Mouse (Mus musculus): Measurements from ENCODE around the gene Kcnj12. TPM values are rescaled to one million over a fixed set of nuclear protein-coding genes. Genes with fewer than 3 reads are reported as not detected.

The Kcnj12 gene
- polyA plus RNA-seq, 1 experiment: 4.0 TPM

DNA sequence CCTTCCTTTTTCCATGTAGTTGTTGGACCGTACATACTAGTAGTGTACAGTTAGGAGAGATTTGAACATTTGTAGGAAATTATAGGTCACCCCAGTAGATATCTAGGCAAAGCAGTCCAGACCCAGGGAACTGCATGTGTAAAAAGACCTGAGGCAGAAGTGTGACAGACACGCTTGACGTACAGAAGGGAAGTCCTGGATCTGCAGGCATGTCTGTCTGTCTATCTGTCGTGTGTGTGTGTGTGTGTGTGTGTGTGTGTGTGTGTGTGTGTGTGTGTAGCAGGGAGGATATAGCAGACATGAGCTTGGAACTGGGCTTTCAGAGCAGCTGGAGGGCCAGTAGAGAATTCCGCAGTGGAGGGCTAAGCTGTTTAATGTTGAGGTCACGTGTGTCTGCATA lies 87.3 kb downstream of the Kcnj12 start:
- DNase-seq (ENCODE audit: low read depth): no peak

DNA sequence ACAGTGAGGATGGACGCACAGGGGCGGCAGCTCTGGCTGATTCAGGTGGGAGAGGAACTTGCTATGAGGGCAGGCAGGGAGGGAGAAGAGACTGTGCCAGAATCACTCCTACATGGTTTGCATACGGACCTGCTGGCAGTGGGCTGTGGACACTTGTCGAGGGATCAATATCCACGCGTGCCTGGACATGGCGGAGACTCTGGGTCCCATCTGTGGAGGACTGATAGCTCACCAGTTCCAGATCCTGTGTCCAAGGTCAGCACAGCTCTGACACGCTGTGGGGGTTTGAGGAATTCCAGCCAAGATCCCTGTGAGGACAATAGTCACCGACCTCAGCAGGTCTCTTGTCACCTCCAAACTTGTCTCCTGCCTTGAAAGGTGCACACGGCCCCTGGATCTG lies 87.7 kb downstream of the Kcnj12 start:
- no peak for DNase-seq (ENCODE audit: low read depth)

DNA sequence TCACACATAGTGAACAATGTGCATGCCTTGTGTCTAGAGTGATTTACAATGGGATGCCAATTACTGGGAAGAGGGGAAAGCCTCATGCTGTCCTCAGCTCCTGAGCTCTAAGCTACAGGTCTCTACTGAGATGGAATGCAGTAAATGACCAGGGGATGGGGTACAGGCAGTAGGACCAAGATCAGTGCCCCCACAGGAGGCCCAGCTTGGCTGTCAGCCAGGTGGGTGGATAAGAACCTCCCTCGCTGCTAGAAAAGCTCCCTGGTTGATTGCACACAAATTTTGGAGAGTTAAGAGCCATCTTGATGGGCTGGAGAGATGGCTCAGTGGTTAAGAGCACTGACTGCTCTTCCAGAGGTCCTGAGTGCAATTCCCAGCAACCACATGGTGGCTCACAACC lies 88.6 kb downstream of the Kcnj12 start:
- DNase-seq (ENCODE audit: low read depth): no peak

DNA sequence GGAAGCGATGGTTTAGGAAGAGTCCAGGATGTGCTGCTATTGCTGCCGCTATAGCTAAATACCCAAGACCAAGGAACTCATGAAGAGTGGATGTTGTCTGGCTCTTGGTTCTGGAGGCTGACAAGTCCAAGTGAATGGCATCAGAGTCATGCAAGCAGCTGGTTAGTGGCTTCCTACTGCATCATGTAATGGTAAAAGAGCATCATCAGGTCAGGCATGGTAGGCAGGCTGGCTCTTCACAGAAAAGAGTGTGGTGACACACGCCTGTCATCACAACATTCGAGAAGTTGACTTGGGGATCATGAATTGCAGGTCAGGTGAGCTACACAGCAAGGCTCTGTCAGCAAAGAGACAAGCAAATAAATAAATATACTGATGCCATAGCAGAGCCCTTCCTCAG lies 89.1 kb downstream of the Kcnj12 start:
- DNase-seq (ENCODE audit: low read depth): no peak

DNA sequence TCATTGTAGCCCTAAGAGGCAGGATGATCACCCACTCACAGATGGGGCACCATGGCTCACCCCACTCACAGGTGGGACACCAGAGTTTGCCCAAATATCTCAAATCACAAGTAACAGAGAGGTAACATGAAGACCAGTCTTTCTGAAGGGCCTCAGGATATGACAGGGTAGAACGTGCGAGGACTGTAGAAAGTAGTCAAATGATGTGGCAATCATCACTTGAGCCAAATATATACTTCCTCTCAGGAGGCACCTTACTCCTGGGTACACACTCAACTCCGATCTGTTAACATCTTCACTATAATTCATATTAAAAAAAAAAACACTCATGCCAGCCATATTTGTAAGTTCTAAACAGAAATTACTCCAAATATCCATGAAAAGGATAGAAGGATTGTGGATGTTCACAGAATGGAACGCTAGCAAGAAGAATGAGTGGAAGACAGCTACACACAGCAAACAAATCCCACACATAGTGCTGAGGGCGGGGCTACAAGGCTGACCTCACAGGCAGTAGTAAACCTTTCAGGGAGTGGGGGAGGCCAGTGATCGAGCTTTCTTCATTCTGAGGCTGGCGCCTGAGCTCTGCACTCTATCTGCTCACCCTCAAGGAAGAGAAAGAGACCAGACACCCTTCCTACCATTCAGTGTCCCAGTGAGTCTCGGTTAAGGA lies 90.1 kb downstream of the Kcnj12 start:
- DNase-seq (ENCODE audit: low read depth): no peak

DNA sequence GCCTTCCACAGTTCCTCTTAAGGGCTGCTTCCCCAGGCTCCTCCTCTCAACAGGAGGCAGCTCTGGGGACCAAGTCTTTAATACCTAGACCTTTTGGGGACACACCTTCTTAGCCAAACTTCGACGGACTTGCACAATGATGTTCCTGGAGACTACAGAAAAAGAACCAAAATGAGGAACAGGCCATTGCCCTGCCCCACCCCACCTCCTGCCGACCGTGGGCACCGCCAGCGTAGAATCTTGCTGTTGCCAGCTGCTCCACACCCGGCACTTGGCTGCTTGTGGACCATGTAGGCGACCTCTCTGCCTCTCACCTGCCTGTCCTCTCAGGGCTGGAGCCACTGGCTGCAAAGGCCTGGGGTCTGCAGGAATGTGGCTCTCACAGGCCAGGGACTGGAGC lies 93.9 kb downstream of the Kcnj12 start:
- no peak for DNase-seq (ENCODE audit: low read depth)

DNA sequence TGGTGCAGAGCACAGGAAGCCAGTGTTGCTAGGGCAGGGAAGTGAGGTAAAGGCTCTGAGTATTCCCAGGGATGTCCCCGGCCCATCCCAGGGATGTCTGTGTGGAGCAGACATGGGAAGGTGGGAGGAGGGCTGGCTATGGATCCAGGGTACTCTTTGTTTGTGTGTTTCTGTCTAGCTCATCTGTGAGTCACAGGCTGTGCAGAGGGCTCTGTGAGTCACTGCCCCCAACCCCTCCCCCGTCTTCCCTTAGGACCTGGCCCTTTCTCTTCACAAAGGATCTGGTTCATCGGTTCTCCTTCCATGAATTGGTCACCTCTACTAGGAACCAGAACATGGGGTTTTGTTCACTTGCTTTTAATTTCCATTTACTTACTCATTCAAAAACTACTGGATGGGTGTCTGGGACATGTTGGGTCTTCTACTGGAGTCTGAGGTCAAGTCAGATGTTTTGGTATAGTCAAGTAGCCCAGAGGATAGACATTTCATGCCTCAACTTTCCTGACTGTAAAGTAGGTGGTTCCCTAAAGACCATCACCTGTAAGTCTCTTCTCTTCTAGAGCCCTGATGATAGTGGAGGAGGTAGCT lies 97.7 kb downstream of the Kcnj12 start:
- no peak for DNase-seq (ENCODE audit: low read depth)

Other genes starting within 250 kb of the Kcnj12 start
- 6.9 and 7.7 TPM in 2 replicates for gene Top3a, start 245.2 kb upstream of the Kcnj12 start, polyA plus RNA-seq (2012; rRNA removed)
- 12.5 and 13.4 TPM in 2 replicates for gene Smcr8, start 245.0 kb upstream of the Kcnj12 start, polyA plus RNA-seq (2012; rRNA removed)
- gene Shmt1, start 210.8 kb upstream of the Kcnj12 start, polyA plus RNA-seq (2012; rRNA removed): 5.5 and 8.1 TPM in 2 replicates
- gene Dhrs7b, start 191.9 kb upstream of the Kcnj12 start, polyA plus RNA-seq (2012; rRNA removed): 27.2 and 43.9 TPM in 2 replicates
- gene Tmem11, start 143.3 kb upstream of the Kcnj12 start, polyA plus RNA-seq (2012; rRNA removed): 69.1 TPM in 2 replicates
- gene Natd1, start 107.8 kb upstream of the Kcnj12 start, polyA plus RNA-seq (2012; rRNA removed): 39.7 and 44.6 TPM in 2 replicates
- gene Map2k3, start 90.5 kb upstream of the Kcnj12 start, polyA plus RNA-seq (2012; rRNA removed): 30.9 and 35.9 TPM in 2 replicates
- 3.1 and 5.0 TPM in 2 replicates for gene Tnfrsf13b, start 104.2 kb downstream of the Kcnj12 start, polyA plus RNA-seq (2012; rRNA removed)
- 44.6 and 70.2 TPM in 2 replicates for gene Usp22, start 152.5 kb downstream of the Kcnj12 start, polyA plus RNA-seq (2012; rRNA removed)
- 7.1 and 8.0 TPM in 2 replicates for gene Aldh3a1, start 185.0 kb downstream of the Kcnj12 start, polyA plus RNA-seq (2012; rRNA removed)
- 98.8 and 111 TPM in 2 replicates for gene Aldh3a2, start 244.9 kb downstream of the Kcnj12 start, polyA plus RNA-seq (2012; rRNA removed)

Measured in gonadal fat pad, adult 2 months (tissue).